Comparison of ENCODE assay signal across 28 mouse cellular contexts in genomic region chr7:81597660-81598059, GRCm38 (mm10). TPM values are rescaled to one million over a fixed set of nuclear protein-coding genes. Genes with fewer than 3 reads are reported as not detected.
DNase-seq lines count a peak whose midpoint lies in the region; ATAC-seq lines count a peak whose summit lies in the region.
"Had no signal": no experiment of that assay in that cellular context is flagged by ENCODE, and none has a peak within 500 bp of the region (broad histone marks: within the 10 kb centered on the region; RNA-seq: fewer than 3 reads in every experiment).

No protein-coding gene starts in this region.

- no peaks in the 10 kb centered on the region for H3K4me1 ChIP-seq in forebrain, embryonic 11.5 days (replicated peaks; ENCODE audit: control insufficient read depth, insufficient read depth, low read length)
- no peaks in the 10 kb centered on the region for H3K4me1 ChIP-seq in forebrain, embryonic 13.5 days
- H3K4me1 ChIP-seq in heart, embryonic 14.5 days (ENCODE audit: control insufficient read depth in 2 of 2, insufficient read depth in 2 of 2, low read length in 2 of 2): peaks cover 8 to 13% of the 10 kb centered on the region in 2 experiments
- no peaks in the 10 kb centered on the region for H3K4me1 ChIP-seq in midbrain, embryonic 15.5 days
- H3K4me1 ChIP-seq: hindbrain, embryonic 12.5 days; limb, embryonic 15.5 days; midbrain, embryonic 13.5 days had no signal

- no peaks in the 10 kb centered on the region; the same call in 1 of the 2 replicates for H3K36me3 ChIP-seq in forebrain, embryonic 11.5 days (ENCODE audit: control insufficient read depth, insufficient read depth, low read length)
- H3K36me3 ChIP-seq in forebrain, embryonic 13.5 days (ENCODE audit: poor library complexity, severe bottlenecking): peaks cover 56% of the 10 kb centered on the region
- peaks cover 67% of the 10 kb centered on the region for H3K36me3 ChIP-seq in heart, embryonic 14.5 days (ENCODE audit: control insufficient read depth, insufficient read depth, low read length)
- peaks cover 30% of the 10 kb centered on the region for H3K36me3 ChIP-seq in midbrain, embryonic 15.5 days (replicated peaks)

- H3K27me3 ChIP-seq in forebrain, embryonic 11.5 days (ENCODE audit: control insufficient read depth, insufficient read depth, low read length): no peaks in the 10 kb centered on the region
- no peaks in the 10 kb centered on the region for H3K27me3 ChIP-seq in forebrain, embryonic 13.5 days
- no peaks in the 10 kb centered on the region for H3K27me3 ChIP-seq in heart, embryonic 14.5 days (ENCODE audit: control insufficient read depth, insufficient read depth, low read length)
- H3K27me3 ChIP-seq in midbrain, embryonic 15.5 days (replicated peaks): no peaks in the 10 kb centered on the region
- H3K27me3 ChIP-seq: CH12.LX; heart, embryonic 12.5 days; hindbrain, embryonic 12.5 days; limb, embryonic 15.5 days; liver, embryonic 15.5 days; midbrain, embryonic 13.5 days had no signal

- no peak overlapping the region for H3K27ac ChIP-seq in forebrain, embryonic 11.5 days (ENCODE audit: low read depth, low read length)
- H3K27ac ChIP-seq in forebrain, embryonic 13.5 days: no peak overlapping the region
- peak overlapping the region in 1 of 2 experiments; percentile 28; a peak in 1 of 4 replicates for H3K27ac ChIP-seq in heart, embryonic 14.5 days (replicated peaks in 1 of 2; ENCODE audit: control insufficient read depth in 1 of 2, insufficient read depth in 1 of 2, low read depth in 2 of 2, low read length in 2 of 2)
- H3K27ac ChIP-seq in midbrain, embryonic 15.5 days: no peak overlapping the region
- H3K27ac ChIP-seq: hindbrain, embryonic 12.5 days; kidney, postnatal 0 days; limb, embryonic 15.5 days; liver, embryonic 15.5 days; midbrain, embryonic 13.5 days had no signal

- H3K4me3 ChIP-seq in forebrain, embryonic 11.5 days (ENCODE audit: low read depth, low read length): no peak overlapping the region
- H3K4me3 ChIP-seq in forebrain, embryonic 13.5 days: no peak overlapping the region
- no peak overlapping the region for H3K4me3 ChIP-seq in heart, embryonic 14.5 days (ENCODE audit: control insufficient read depth in 1 of 2, insufficient read depth in 1 of 2, low read depth in 1 of 2, low read length in 2 of 2)
- H3K4me3 ChIP-seq in midbrain, embryonic 15.5 days: no peak overlapping the region
- H3K4me3 ChIP-seq: heart, embryonic 12.5 days; hindbrain, embryonic 12.5 days; limb, embryonic 15.5 days; liver, embryonic 15.5 days; midbrain, embryonic 13.5 days had no signal

- H3K9ac ChIP-seq in forebrain, embryonic 11.5 days (ENCODE audit: low read length): no peak overlapping the region
- H3K9ac ChIP-seq in forebrain, embryonic 13.5 days: no peak overlapping the region
- H3K9ac ChIP-seq in heart, embryonic 14.5 days (ENCODE audit: low read length): no peak overlapping the region
- H3K9ac ChIP-seq in midbrain, embryonic 15.5 days: no peak overlapping the region
- H3K9ac ChIP-seq: heart, embryonic 12.5 days; hindbrain, embryonic 12.5 days; limb, embryonic 15.5 days; liver, embryonic 15.5 days; midbrain, embryonic 13.5 days had no signal

- no peaks in the 10 kb centered on the region for H3K9me3 ChIP-seq in forebrain, embryonic 11.5 days (ENCODE audit: control insufficient read depth, low read length)
- no peaks in the 10 kb centered on the region for H3K9me3 ChIP-seq in forebrain, embryonic 13.5 days (replicated peaks)
- H3K9me3 ChIP-seq in heart, embryonic 14.5 days (ENCODE audit: control insufficient read depth, low read length): no peaks in the 10 kb centered on the region
- no peaks in the 10 kb centered on the region for H3K9me3 ChIP-seq in midbrain, embryonic 15.5 days
- H3K9me3 ChIP-seq: heart, embryonic 12.5 days; hindbrain, embryonic 12.5 days; limb, embryonic 15.5 days; liver, embryonic 15.5 days; midbrain, embryonic 13.5 days had no signal

- no peak for ATAC-seq in forebrain, embryonic 11.5 days (replicated peaks; ENCODE audit: low FRiP score)
- ATAC-seq in forebrain, embryonic 13.5 days: no peak
- 0 out of 2 replicates have a peak, but pooled peaks have one; percentile 13 for ATAC-seq in heart, embryonic 14.5 days (ENCODE audit: insufficient number of reproducible peaks, insufficient read depth, low FRiP score, low read depth)
- no peak for ATAC-seq in midbrain, embryonic 15.5 days (replicated peaks)
- ATAC-seq in megakaryocyte progenitor cell, adult 5-6 weeks (replicated peaks; ENCODE audit: poor library complexity): no peak
- ATAC-seq: midbrain, embryonic 13.5 days had no signal

- WGBS in forebrain, embryonic 11.5 days: 94% methylated on average over 1 of the region's 1 CpGs
- 93% methylated on average over 1 of the region's 1 CpGs for WGBS in forebrain, embryonic 13.5 days
- 91% methylated on average over 1 of the region's 1 CpGs for WGBS in heart, embryonic 14.5 days
- WGBS in midbrain, embryonic 15.5 days: 97% methylated on average over 1 of the region's 1 CpGs

- DNase-seq in forebrain, embryonic 11.5 days (ENCODE audit: low spot score): peak; percentile 41
- no peak for DNase-seq in heart, adult 8-10 months (ENCODE audit: low spot score)
- DNase-seq in testis, postnatal 10 days (ENCODE audit: low spot score): peak; percentile 36
- DNase-seq in testis, postnatal 14 days (ENCODE audit: low spot score): no peak
- DNase-seq: adrenal gland, postnatal 10 days; cerebellum, adult 9-10 months; cerebellum, postnatal 36 days; gastrocnemius, postnatal 10 days; heart, postnatal 36 days; kidney, adult 2 months; layer of hippocampus, postnatal 36 days; left cerebral cortex, postnatal 4 days; lung, postnatal 4 days; thymus, adult 18-20 months; thymus, postnatal 25 days had no signal

- H3K4me2 ChIP-seq in forebrain, embryonic 11.5 days (ENCODE audit: low read depth, low read length, severe bottlenecking): no peak overlapping the region
- H3K4me2 ChIP-seq in forebrain, embryonic 13.5 days: no peak overlapping the region
- no peak overlapping the region for H3K4me2 ChIP-seq in heart, embryonic 14.5 days (ENCODE audit: low read length)
- H3K4me2 ChIP-seq in midbrain, embryonic 15.5 days: no peak overlapping the region
- H3K4me2 ChIP-seq: heart, embryonic 12.5 days; hindbrain, embryonic 12.5 days; limb, embryonic 15.5 days; liver, embryonic 15.5 days; midbrain, embryonic 13.5 days had no signal

RNA-seq across cellular contexts. Expression of gene Whamm, which starts 26.6 kb away (rescaled TPM):
- polyA plus RNA-seq in forebrain, embryonic 11.5 days (2014; fragmentation: Nextera tagmentation; extraction: Ambion mirVana): 5.3 and 7.1 TPM in 2 replicates
- polyA plus RNA-seq in forebrain, embryonic 13.5 days (2015; fragmentation: Nextera tagmentation; extraction: Ambion mirVana): 4.1 and 4.5 TPM in 2 replicates
- 7.7 and 9.5 TPM in 2 replicates for polyA plus RNA-seq in heart, embryonic 14.5 days (2014; fragmentation: Nextera tagmentation; extraction: Ambion mirVana)
- 10 to 100 TPM in 1 of 4 experiments, 1 to 10 TPM in 3; 7.8 to 10.2 (median 8.4) TPM for total RNA-seq in heart, adult 8-10 months (2022)
- 6.0 and 6.9 TPM in 2 replicates for polyA plus RNA-seq in midbrain, embryonic 15.5 days (2015; fragmentation: Nextera tagmentation; extraction: Ambion mirVana)
- total RNA-seq in megakaryocyte progenitor cell, adult 5-6 weeks (2015): 12.3 and 13.4 TPM in 2 replicates
- total RNA-seq in megakaryocyte progenitor cell, adult 5-6 weeks (2017): 17.5 and 18.6 TPM in 2 replicates

RNA-seq across cellular contexts. Expression of gene Fsd2, which starts 30.9 kb away (rescaled TPM):
- polyA plus RNA-seq in forebrain, embryonic 11.5 days (2014; fragmentation: Nextera tagmentation; extraction: Ambion mirVana): 0.15 and 0.25 TPM in 2 replicates
- 0.10 TPM in 2 replicates for polyA plus RNA-seq in forebrain, embryonic 13.5 days (2015; fragmentation: Nextera tagmentation; extraction: Ambion mirVana)
- polyA plus RNA-seq in heart, embryonic 14.5 days (2014; fragmentation: Nextera tagmentation; extraction: Ambion mirVana): 60.6 and 68.0 TPM in 2 replicates
- 100 to 1,000 TPM; 349 to 382 (median 364) TPM for total RNA-seq in heart, adult 8-10 months (2022)
- polyA plus RNA-seq in midbrain, embryonic 15.5 days (2015; fragmentation: Nextera tagmentation; extraction: Ambion mirVana): 0.17 and 0.29 TPM in 2 replicates
- 0.17 TPM in 1 of 2 replicates, not detected in the other for total RNA-seq in megakaryocyte progenitor cell, adult 5-6 weeks (2015)
- total RNA-seq in megakaryocyte progenitor cell, adult 5-6 weeks (2017): 0.04 and 0.27 TPM in 2 replicates
- total RNA-seq: megakaryocyte-erythroid progenitor cell, adult 5-6 weeks had no signal
- polyA plus RNA-seq: C2C12 had no signal

Comparison
In these comparisons a context has a peak if more than half of its experiments do, and no peak if none do; other contexts are left out.
1. DNase-seq: peak in forebrain, embryonic 11.5 days (single experiment) and testis, postnatal 10 days (single experiment); none in heart, adult 8-10 months (single experiment) and testis, postnatal 14 days (single experiment).
2. RNA of gene Fsd2, which starts 30.9 kb away (polyA plus RNA-seq): 60.6 to 68.0 TPM in heart, embryonic 14.5 days; 0.17 to 0.29 TPM in midbrain, embryonic 15.5 days, 0.15 to 0.25 TPM in forebrain, embryonic 11.5 days and 0.10 TPM in forebrain, embryonic 13.5 days; every median in the first group is over 10 times any median in the second.